In genomic region chr10:14191202-14191601, GRCm38 (mm10) we compare ENCODE assay signal across 14 mouse cellular contexts.
A peak's percentile ranks its signal among the peaks of the same experiment; 100 is the strongest.
DNase-seq lines count a peak whose midpoint lies in the region; ATAC-seq lines count a peak whose summit lies in the region.
"Had no signal": no experiment of that assay in that cellular context is flagged by ENCODE, and none has a peak within 500 bp of the region (broad histone marks: within the 10 kb centered on the region; RNA-seq: fewer than 3 reads in every experiment).

No protein-coding gene starts in this region.

- DNase-seq in heart, embryonic 10.5 days (ENCODE audit: low spot score) = no peak
- DNase-seq in heart, postnatal 14 days = no peak
- DNase-seq in cerebellum, adult 11-12 months = peak; percentile 22
- DNase-seq in ovary, postnatal 14 days (ENCODE audit: low spot score) = no peak
- no peak for DNase-seq in spleen, postnatal 14 days (ENCODE audit: low spot score in 2 of 2)
- DNase-seq: adrenal gland, postnatal 14 days; lung, postnatal 36 days had no signal

- WGBS in forebrain, embryonic 15.5 days = 86% methylated on average over 10 of the region's 10 CpGs
- WGBS in forebrain, embryonic 13.5 days = 88% methylated on average over 10 of the region's 10 CpGs
- WGBS in heart, embryonic 10.5 days = 66% methylated on average over 10 of the region's 10 CpGs
- WGBS in heart, embryonic 14.5 days = 44% methylated on average over 10 of the region's 10 CpGs

- no peaks in the 10 kb centered on the region for H3K27me3 ChIP-seq in forebrain, embryonic 15.5 days
- H3K27me3 ChIP-seq in forebrain, embryonic 13.5 days = no peaks in the 10 kb centered on the region
- no peaks in the 10 kb centered on the region; the same call in 1 of the 2 replicates for H3K27me3 ChIP-seq in heart, embryonic 10.5 days (ENCODE audit: insufficient read depth, poor library complexity, severe bottlenecking)
- no peaks in the 10 kb centered on the region for H3K27me3 ChIP-seq in heart, embryonic 14.5 days (ENCODE audit: control insufficient read depth, insufficient read depth, low read length)
- H3K27me3 ChIP-seq: limb, embryonic 12.5 days; neural tube, embryonic 13.5 days; stomach, embryonic 15.5 days had no signal

- H3K4me2 ChIP-seq in forebrain, embryonic 15.5 days (replicated peaks) = no peak overlapping the region
- H3K4me2 ChIP-seq in forebrain, embryonic 13.5 days = no peak overlapping the region
- peak overlapping the region; percentile 24 for H3K4me2 ChIP-seq in heart, embryonic 14.5 days (ENCODE audit: low read length)
- H3K4me2 ChIP-seq: limb, embryonic 12.5 days; neural tube, embryonic 13.5 days; stomach, embryonic 15.5 days had no signal

- peaks cover 17% of the 10 kb centered on the region for H3K4me1 ChIP-seq in forebrain, embryonic 15.5 days
- peaks cover 7% of the 10 kb centered on the region; the same call in 1 of the 2 replicates for H3K4me1 ChIP-seq in forebrain, embryonic 13.5 days
- H3K4me1 ChIP-seq in heart, embryonic 10.5 days = peaks cover 35% of the 10 kb centered on the region
- peaks cover 14 to 43% of the 10 kb centered on the region in 2 experiments for H3K4me1 ChIP-seq in heart, embryonic 14.5 days (ENCODE audit: control insufficient read depth in 2 of 2, insufficient read depth in 2 of 2, low read length in 2 of 2)
- H3K4me1 ChIP-seq: limb, embryonic 12.5 days; stomach, embryonic 15.5 days had no signal

- intact Hi-C loops in heart, postnatal 14 days (cut with DNase I) = no loop called here

- H3K36me3 ChIP-seq in forebrain, embryonic 15.5 days = no peaks in the 10 kb centered on the region
- H3K36me3 ChIP-seq in forebrain, embryonic 13.5 days (ENCODE audit: poor library complexity, severe bottlenecking) = no peaks in the 10 kb centered on the region
- H3K36me3 ChIP-seq in heart, embryonic 10.5 days = no peaks in the 10 kb centered on the region
- no peaks in the 10 kb centered on the region for H3K36me3 ChIP-seq in heart, embryonic 14.5 days (ENCODE audit: control insufficient read depth, insufficient read depth, low read length)
- H3K36me3 ChIP-seq: limb, embryonic 12.5 days; midbrain, embryonic 10.5 days; neural tube, embryonic 13.5 days; stomach, embryonic 15.5 days had no signal

- H3K27ac ChIP-seq in forebrain, embryonic 15.5 days (replicated peaks) = peak overlapping the region; percentile 51
- H3K27ac ChIP-seq in forebrain, embryonic 13.5 days = no peak overlapping the region
- peak overlapping the region; percentile 29; the same call in 1 of the 2 replicates for H3K27ac ChIP-seq in heart, embryonic 10.5 days
- H3K27ac ChIP-seq in heart, embryonic 14.5 days (replicated peaks in 1 of 2; ENCODE audit: control insufficient read depth in 1 of 2, insufficient read depth in 1 of 2, low read depth in 2 of 2, low read length in 2 of 2) = peak overlapping the region in 1 of 2 experiments; percentile 66; a peak in 2 of 4 replicates
- H3K27ac ChIP-seq: limb, embryonic 12.5 days; midbrain, embryonic 10.5 days; neural tube, embryonic 13.5 days; stomach, embryonic 15.5 days had no signal

- ATAC-seq in forebrain, embryonic 15.5 days (replicated peaks) = no peak
- no peak for ATAC-seq in forebrain, embryonic 13.5 days
- no peak for ATAC-seq in heart, embryonic 14.5 days (ENCODE audit: insufficient number of reproducible peaks, insufficient read depth, low FRiP score, low read depth)

- H3K9ac ChIP-seq in forebrain, embryonic 15.5 days (replicated peaks) = no peak overlapping the region
- no peak overlapping the region for H3K9ac ChIP-seq in forebrain, embryonic 13.5 days
- H3K9ac ChIP-seq in heart, embryonic 14.5 days (ENCODE audit: low read length) = no peak overlapping the region
- H3K9ac ChIP-seq: limb, embryonic 12.5 days; neural tube, embryonic 13.5 days; stomach, embryonic 15.5 days had no signal

- H3K4me3 ChIP-seq in forebrain, embryonic 15.5 days = no peak overlapping the region
- no peak overlapping the region for H3K4me3 ChIP-seq in forebrain, embryonic 13.5 days
- H3K4me3 ChIP-seq in heart, embryonic 10.5 days = no peak overlapping the region
- no peak overlapping the region for H3K4me3 ChIP-seq in heart, embryonic 14.5 days (ENCODE audit: control insufficient read depth in 1 of 2, insufficient read depth in 1 of 2, low read depth in 1 of 2, low read length in 2 of 2)
- H3K4me3 ChIP-seq: limb, embryonic 12.5 days; midbrain, embryonic 10.5 days; neural tube, embryonic 13.5 days; stomach, embryonic 15.5 days had no signal

- H3K9me3 ChIP-seq in forebrain, embryonic 15.5 days = no peaks in the 10 kb centered on the region
- no peaks in the 10 kb centered on the region for H3K9me3 ChIP-seq in forebrain, embryonic 13.5 days (replicated peaks)
- H3K9me3 ChIP-seq in heart, embryonic 10.5 days = no peaks in the 10 kb centered on the region
- H3K9me3 ChIP-seq in heart, embryonic 14.5 days (ENCODE audit: control insufficient read depth, low read length) = no peaks in the 10 kb centered on the region
- H3K9me3 ChIP-seq: limb, embryonic 12.5 days; midbrain, embryonic 10.5 days; neural tube, embryonic 13.5 days; stomach, embryonic 15.5 days had no signal
